Mouse (Mus musculus): ENCODE results near the gene Runx2. TPM values are rescaled to one million over a fixed set of nuclear protein-coding genes. Genes with fewer than 3 reads are reported as not detected.

The Runx2 gene
- polyA plus RNA-seq, 1 experiment from 2014 or later: 0.89 TPM

- no peak for ATAC-seq (ENCODE audit: insufficient read depth, low FRiP score)
- 90% methylated on average over 8 of the region's 8 CpGs for WGBS
- H3K27ac ChIP-seq (ENCODE audit: low read length): no peak overlapping the region
These were observed 245.5 kb downstream of the Runx2 start for GRCm38 (mm10) chr17:44569020-44569621.

GRCm38 (mm10) chr17:44566992-44567391, 247.6 kb downstream of the Runx2 start:
- 77% methylated on average over 5 of the region's 5 CpGs for WGBS
- Histone ChIP-seq H3K9ac (ENCODE audit: low read length) (no peak overlapping the region), H3K4me3 (replicated peaks; ENCODE audit: low read length) (no peak overlapping the region), H3K27ac (ENCODE audit: low read length) (no peak overlapping the region), H3K4me2 (ENCODE audit: low read depth, low read length) (no peak overlapping the region), H3K4me1 (ENCODE audit: control insufficient read depth, insufficient read depth, low read length) (peaks cover 8% of the 10 kb centered on the region; the same call in 1 of the 2 replicates), H3K9me3 (replicated peaks; ENCODE audit: control insufficient read depth, low read length) (no peaks in the 10 kb centered on the region), H3K27me3 (ENCODE audit: control insufficient read depth, insufficient read depth, low read length) (no peaks in the 10 kb centered on the region), H3K36me3 (ENCODE audit: control insufficient read depth, insufficient read depth, low read length) (no peaks in the 10 kb centered on the region)
- no peak for ATAC-seq (ENCODE audit: insufficient read depth, low FRiP score)

More at GRCm38 (mm10) chr17:44569020-44569621, 245.5 kb downstream of the Runx2 start:
- no peaks in the 10 kb centered on the region for H3K9me3 ChIP-seq (replicated peaks; ENCODE audit: control insufficient read depth, low read length)
- H3K4me3 ChIP-seq (replicated peaks; ENCODE audit: low read length): no peak overlapping the region
- no peak overlapping the region for H3K9ac ChIP-seq (ENCODE audit: low read length)
- peaks cover 8% of the 10 kb centered on the region; the same call in 1 of the 2 replicates for H3K4me1 ChIP-seq (ENCODE audit: control insufficient read depth, insufficient read depth, low read length)
- H3K4me2 ChIP-seq (ENCODE audit: low read depth, low read length): no peak overlapping the region
- no peaks in the 10 kb centered on the region for H3K36me3 ChIP-seq (ENCODE audit: control insufficient read depth, insufficient read depth, low read length)
- H3K27me3 ChIP-seq (ENCODE audit: control insufficient read depth, insufficient read depth, low read length): no peaks in the 10 kb centered on the region

GRCm38 (mm10) chr17:44565884-44566515, 248.6 kb downstream of the Runx2 start:
- H3K27me3 ChIP-seq (ENCODE audit: control insufficient read depth, insufficient read depth, low read length): no peaks in the 10 kb centered on the region
- no peak overlapping the region for H3K4me3 ChIP-seq (replicated peaks; ENCODE audit: low read length)
- H3K4me2 ChIP-seq (ENCODE audit: low read depth, low read length): no peak overlapping the region
- no peak for ATAC-seq (ENCODE audit: insufficient read depth, low FRiP score)
- no peak overlapping the region for H3K9ac ChIP-seq (ENCODE audit: low read length)
- H3K9me3 ChIP-seq (replicated peaks; ENCODE audit: control insufficient read depth, low read length): no peaks in the 10 kb centered on the region
- 49% methylated on average over 8 of the region's 8 CpGs for WGBS
- no peak overlapping the region for H3K27ac ChIP-seq (ENCODE audit: low read length)
- peaks cover 8% of the 10 kb centered on the region; the same call in 1 of the 2 replicates for H3K4me1 ChIP-seq (ENCODE audit: control insufficient read depth, insufficient read depth, low read length)
- no peaks in the 10 kb centered on the region for H3K36me3 ChIP-seq (ENCODE audit: control insufficient read depth, insufficient read depth, low read length)

- no peak overlapping the region for H3K4me2 ChIP-seq (ENCODE audit: low read depth, low read length)
- H3K9me3 ChIP-seq (replicated peaks; ENCODE audit: control insufficient read depth, low read length): no peaks in the 10 kb centered on the region
- no peak overlapping the region for H3K27ac ChIP-seq (ENCODE audit: low read length)
- peaks cover 8% of the 10 kb centered on the region; the same call in 1 of the 2 replicates for H3K4me1 ChIP-seq (ENCODE audit: control insufficient read depth, insufficient read depth, low read length)
- 48% methylated on average over 14 of the region's 14 CpGs for WGBS
- no peaks in the 10 kb centered on the region for H3K27me3 ChIP-seq (ENCODE audit: control insufficient read depth, insufficient read depth, low read length)
- H3K4me3 ChIP-seq (replicated peaks; ENCODE audit: low read length): no peak overlapping the region
- ATAC-seq (ENCODE audit: insufficient read depth, low FRiP score): 0 out of 2 replicates have a peak, but pooled peaks have one; percentile 50
- H3K9ac ChIP-seq (ENCODE audit: low read length): no peak overlapping the region
- no peaks in the 10 kb centered on the region for H3K36me3 ChIP-seq (ENCODE audit: control insufficient read depth, insufficient read depth, low read length)
These were observed 249.2 kb downstream of the Runx2 start for GRCm38 (mm10) chr17:44565311-44565831.

GRCm38 (mm10) chr17:44564611-44565198, 249.9 kb downstream of the Runx2 start:
- Histone ChIP-seq H3K4me2 (ENCODE audit: low read depth, low read length) (no peak overlapping the region), H3K36me3 (ENCODE audit: control insufficient read depth, insufficient read depth, low read length) (no peaks in the 10 kb centered on the region), H3K27ac (ENCODE audit: low read length) (no peak overlapping the region), H3K27me3 (ENCODE audit: control insufficient read depth, insufficient read depth, low read length) (no peaks in the 10 kb centered on the region), H3K4me1 (ENCODE audit: control insufficient read depth, insufficient read depth, low read length) (peaks cover 8% of the 10 kb centered on the region; the same call in 1 of the 2 replicates), H3K9me3 (replicated peaks; ENCODE audit: control insufficient read depth, low read length) (no peaks in the 10 kb centered on the region), H3K9ac (ENCODE audit: low read length) (no peak overlapping the region), H3K4me3 (replicated peaks; ENCODE audit: low read length) (no peak overlapping the region)
- WGBS: 72% methylated on average over 4 of the region's 4 CpGs
- no peak for ATAC-seq (ENCODE audit: insufficient read depth, low FRiP score)

GRCm38 (mm10) chr17:44560016-44560415, 254.6 kb downstream of the Runx2 start:
- H3K9me3 ChIP-seq (replicated peaks; ENCODE audit: control insufficient read depth, low read length): no peaks in the 10 kb centered on the region
- no peaks in the 10 kb centered on the region for H3K36me3 ChIP-seq (ENCODE audit: control insufficient read depth, insufficient read depth, low read length)
- H3K4me3 ChIP-seq (replicated peaks; ENCODE audit: low read length): no peak overlapping the region
- H3K4me2 ChIP-seq (ENCODE audit: low read depth, low read length): no peak overlapping the region
- no peak overlapping the region for H3K27ac ChIP-seq (ENCODE audit: low read length)
- no peaks in the 10 kb centered on the region for H3K27me3 ChIP-seq (ENCODE audit: control insufficient read depth, insufficient read depth, low read length)
- peaks cover 8% of the 10 kb centered on the region; the same call in 1 of the 2 replicates for H3K4me1 ChIP-seq (ENCODE audit: control insufficient read depth, insufficient read depth, low read length)
- H3K9ac ChIP-seq (ENCODE audit: low read length): no peak overlapping the region
- 74% methylated on average over 7 of the region's 7 CpGs for WGBS
- no peak for ATAC-seq (ENCODE audit: insufficient read depth, low FRiP score)

GRCm38 (mm10) chr17:44557199-44558111, 257.1 kb downstream of the Runx2 start:
- 0 out of 2 replicates have a peak, but pooled peaks cover 5% of the 10 kb centered on the region for H3K4me1 ChIP-seq (ENCODE audit: control insufficient read depth, insufficient read depth, low read length)
- WGBS: 61% methylated on average over 16 of the region's 16 CpGs
- ATAC-seq (ENCODE audit: insufficient read depth, low FRiP score): no peak
- no peak overlapping the region for H3K9ac ChIP-seq (ENCODE audit: low read length)
- no peaks in the 10 kb centered on the region for H3K36me3 ChIP-seq (ENCODE audit: control insufficient read depth, insufficient read depth, low read length)
- no peak overlapping the region for H3K4me2 ChIP-seq (ENCODE audit: low read depth, low read length)
- H3K27ac ChIP-seq (ENCODE audit: low read length): no peak overlapping the region
- no peaks in the 10 kb centered on the region for H3K27me3 ChIP-seq (ENCODE audit: control insufficient read depth, insufficient read depth, low read length)
- H3K9me3 ChIP-seq (replicated peaks; ENCODE audit: control insufficient read depth, low read length): no peaks in the 10 kb centered on the region
- no peak overlapping the region for H3K4me3 ChIP-seq (replicated peaks; ENCODE audit: low read length)

- Histone ChIP-seq H3K27me3 (ENCODE audit: control insufficient read depth, insufficient read depth, low read length) (no peaks in the 10 kb centered on the region), H3K4me2 (ENCODE audit: low read depth, low read length) (no peak overlapping the region), H3K36me3 (ENCODE audit: control insufficient read depth, insufficient read depth, low read length) (no peaks in the 10 kb centered on the region), H3K9ac (ENCODE audit: low read length) (no peak overlapping the region), H3K4me3 (replicated peaks; ENCODE audit: low read length) (no peak overlapping the region), H3K4me1 (ENCODE audit: control insufficient read depth, insufficient read depth, low read length) (0 out of 2 replicates have a peak, but pooled peaks cover 5% of the 10 kb centered on the region), H3K27ac (ENCODE audit: low read length) (no peak overlapping the region), H3K9me3 (replicated peaks; ENCODE audit: control insufficient read depth, low read length) (no peaks in the 10 kb centered on the region)
- ATAC-seq (ENCODE audit: insufficient read depth, low FRiP score): no peak
- 78% methylated on average over 4 of the region's 4 CpGs for WGBS
These were observed 259.7 kb downstream of the Runx2 start for GRCm38 (mm10) chr17:44554941-44555340.
